Mouse (Mus musculus): ENCODE measurements at regions not wholly inside any gene's neighbourhood (a gene's known extent, or its start where the extent isn't known, plus 50 kb on each side); places are given as distances from the start of the nearest gene placed in this dataset.

GRCm38 (mm10) chr11:55939983-55940382 lies 100.8 kb downstream of the Nmur2 start:
- Histone ChIP-seq H3K4me1 (ENCODE audit: control insufficient read depth, insufficient read depth, low read length) (no peaks in the 10 kb centered on the region), H3K27me3 (ENCODE audit: control insufficient read depth, insufficient read depth, low read length) (no peaks in the 10 kb centered on the region), H3K27ac (ENCODE audit: insufficient read depth, low read length) (no peak overlapping the region), H3K4me3 (replicated peaks; ENCODE audit: insufficient read depth, low read depth, low read length) (no peak overlapping the region)
- no peak for DNase-seq
- 87% methylated on average over 2 of the region's 2 CpGs for WGBS
- TF ChIP-seq POLR2A (IDR thresholded peaks at IDR 0.05; ENCODE audit: borderline replicate concordance, insufficient read depth, low read length) (no peak), CTCF (IDR thresholded peaks at IDR 0.05; ENCODE audit: borderline replicate concordance, insufficient read depth, low read depth, low read length) (no peak)

GRCm38 (mm10) chr11:55926366-55926765 lies 114.4 kb downstream of the Nmur2 start:
- Histone ChIP-seq H3K4me3 (replicated peaks; ENCODE audit: insufficient read depth, low read depth, low read length) (no peak overlapping the region), H3K27ac (ENCODE audit: insufficient read depth, low read length) (no peak overlapping the region), H3K27me3 (ENCODE audit: control insufficient read depth, insufficient read depth, low read length) (no peaks in the 10 kb centered on the region), H3K4me1 (ENCODE audit: control insufficient read depth, insufficient read depth, low read length) (no peaks in the 10 kb centered on the region)
- no peak for DNase-seq
- WGBS: 64% methylated on average over 5 of the region's 5 CpGs
- no peak for TF ChIP-seq CTCF (IDR thresholded peaks at IDR 0.05; ENCODE audit: borderline replicate concordance, insufficient read depth, low read depth, low read length)
- no peak for TF ChIP-seq POLR2A (IDR thresholded peaks at IDR 0.05; ENCODE audit: borderline replicate concordance, insufficient read depth, low read length)

GRCm38 (mm10) chr11:55919066-55919465 lies 121.7 kb downstream of the Nmur2 start:
- Histone ChIP-seq H3K27ac (ENCODE audit: insufficient read depth, low read length) (no peak overlapping the region), H3K27me3 (ENCODE audit: control insufficient read depth, insufficient read depth, low read length) (no peaks in the 10 kb centered on the region), H3K4me3 (replicated peaks; ENCODE audit: insufficient read depth, low read depth, low read length) (no peak overlapping the region), H3K4me1 (ENCODE audit: control insufficient read depth, insufficient read depth, low read length) (no peaks in the 10 kb centered on the region)
- DNase-seq: no peak
- WGBS: 18% methylated on average over 3 of the region's 3 CpGs
- no peak for TF ChIP-seq CTCF (IDR thresholded peaks at IDR 0.05; ENCODE audit: borderline replicate concordance, insufficient read depth, low read depth, low read length)
- no peak for TF ChIP-seq POLR2A (IDR thresholded peaks at IDR 0.05; ENCODE audit: borderline replicate concordance, insufficient read depth, low read length)

- 43% methylated on average over 5 of the region's 5 CpGs for WGBS
- TF ChIP-seq POLR2A (IDR thresholded peaks at IDR 0.05; ENCODE audit: borderline replicate concordance, insufficient read depth, low read length) (no peak), CTCF (IDR thresholded peaks at IDR 0.05; ENCODE audit: borderline replicate concordance, insufficient read depth, low read depth, low read length) (no peak)
- Histone ChIP-seq H3K4me3 (replicated peaks; ENCODE audit: insufficient read depth, low read depth, low read length) (no peak overlapping the region), H3K27ac (ENCODE audit: insufficient read depth, low read length) (no peak overlapping the region), H3K27me3 (ENCODE audit: control insufficient read depth, insufficient read depth, low read length) (no peaks in the 10 kb centered on the region), H3K4me1 (ENCODE audit: control insufficient read depth, insufficient read depth, low read length) (no peaks in the 10 kb centered on the region)
- DNase-seq: no peak
These were observed 122.4 kb downstream of the Nmur2 start for GRCm38 (mm10) chr11:55918411-55918810.

GRCm38 (mm10) chr11:55897506-55897905 lies 143.3 kb downstream of the Nmur2 start:
- no peak overlapping the region for H3K27ac ChIP-seq (ENCODE audit: insufficient read depth, low read length)
- no peak for DNase-seq

GRCm38 (mm10) chr11:55890161-55890560 lies 150.6 kb downstream of the Nmur2 start:
- WGBS: 81% methylated on average over 4 of the region's 4 CpGs
- no peaks in the 10 kb centered on the region for H3K4me1 ChIP-seq (ENCODE audit: control insufficient read depth, insufficient read depth, low read length)
- DNase-seq: no peak
- no peaks in the 10 kb centered on the region for H3K27me3 ChIP-seq (ENCODE audit: control insufficient read depth, insufficient read depth, low read length)
- TF ChIP-seq POLR2A (IDR thresholded peaks at IDR 0.05; ENCODE audit: borderline replicate concordance, insufficient read depth, low read length): no peak
- no peak for TF ChIP-seq CTCF (IDR thresholded peaks at IDR 0.05; ENCODE audit: borderline replicate concordance, insufficient read depth, low read depth, low read length)
- no peak overlapping the region for H3K4me3 ChIP-seq (replicated peaks; ENCODE audit: insufficient read depth, low read depth, low read length)
- no peak overlapping the region for H3K27ac ChIP-seq (ENCODE audit: insufficient read depth, low read length)

More at GRCm38 (mm10) chr11:55897506-55897905, 143.3 kb downstream of the Nmur2 start:
- Histone ChIP-seq H3K4me1 (ENCODE audit: control insufficient read depth, insufficient read depth, low read length) (no peaks in the 10 kb centered on the region), H3K4me3 (replicated peaks; ENCODE audit: insufficient read depth, low read depth, low read length) (no peak overlapping the region), H3K27me3 (ENCODE audit: control insufficient read depth, insufficient read depth, low read length) (no peaks in the 10 kb centered on the region)
- 26% methylated on average over 6 of the region's 6 CpGs for WGBS
- TF ChIP-seq POLR2A (IDR thresholded peaks at IDR 0.05; ENCODE audit: borderline replicate concordance, insufficient read depth, low read length) (no peak), CTCF (IDR thresholded peaks at IDR 0.05; ENCODE audit: borderline replicate concordance, insufficient read depth, low read depth, low read length) (no peak)

- Histone ChIP-seq H3K27ac (ENCODE audit: insufficient read depth, low read length) (no peak overlapping the region), H3K4me1 (ENCODE audit: control insufficient read depth, insufficient read depth, low read length) (no peaks in the 10 kb centered on the region), H3K27me3 (ENCODE audit: control insufficient read depth, insufficient read depth, low read length) (no peaks in the 10 kb centered on the region; the same call in 1 of the 2 replicates), H3K4me3 (replicated peaks; ENCODE audit: insufficient read depth, low read depth, low read length) (no peak overlapping the region)
- 92% methylated on average over 2 of the region's 2 CpGs for WGBS
- DNase-seq: no peak
- TF ChIP-seq CTCF (IDR thresholded peaks at IDR 0.05; ENCODE audit: borderline replicate concordance, insufficient read depth, low read depth, low read length): no peak
- TF ChIP-seq POLR2A (IDR thresholded peaks at IDR 0.05; ENCODE audit: borderline replicate concordance, insufficient read depth, low read length): no peak
These were observed 162.2 kb downstream of the Nmur2 start for GRCm38 (mm10) chr11:55878631-55879030.

- no peak for DNase-seq
- H3K4me3 ChIP-seq (replicated peaks; ENCODE audit: insufficient read depth, low read depth, low read length): no peak overlapping the region
- no peak for TF ChIP-seq POLR2A (IDR thresholded peaks at IDR 0.05; ENCODE audit: borderline replicate concordance, insufficient read depth, low read length)
- no peak for TF ChIP-seq CTCF (IDR thresholded peaks at IDR 0.05; ENCODE audit: borderline replicate concordance, insufficient read depth, low read depth, low read length)
- H3K27me3 ChIP-seq (ENCODE audit: control insufficient read depth, insufficient read depth, low read length): no peaks in the 10 kb centered on the region
- H3K27ac ChIP-seq (ENCODE audit: insufficient read depth, low read length): no peak overlapping the region
- H3K4me1 ChIP-seq (ENCODE audit: control insufficient read depth, insufficient read depth, low read length): no peaks in the 10 kb centered on the region
- WGBS: 86% methylated on average over 2 of the region's 2 CpGs
These were observed 173.7 kb downstream of the Nmur2 start for GRCm38 (mm10) chr11:55867141-55867540.
